Mouse (Mus musculus) kidney, adult 2 months (tissue): ENCODE measurements around the gene Armcx6.

Experiments used
- CTCF ChIP-seq: fragments of 200-500 bp; conservative IDR thresholded peaks from 2 replicates; pipeline ENCODE4 v1.5.1; 2011; ENCODE audit warnings: low read depth, mild to moderate bottlenecking, control low read depth, low read length, moderate library complexity, mixed read lengths; ENCODE audit not compliant: insufficient read depth, insufficient read length
- POLR2A ChIP-seq: fragments of 200-500 bp; IDR thresholded peaks from one replicate; pipeline ENCODE4 v1.6.1; 2011; ENCODE audit warnings: low read depth, low read length, control low read depth

DNA sequence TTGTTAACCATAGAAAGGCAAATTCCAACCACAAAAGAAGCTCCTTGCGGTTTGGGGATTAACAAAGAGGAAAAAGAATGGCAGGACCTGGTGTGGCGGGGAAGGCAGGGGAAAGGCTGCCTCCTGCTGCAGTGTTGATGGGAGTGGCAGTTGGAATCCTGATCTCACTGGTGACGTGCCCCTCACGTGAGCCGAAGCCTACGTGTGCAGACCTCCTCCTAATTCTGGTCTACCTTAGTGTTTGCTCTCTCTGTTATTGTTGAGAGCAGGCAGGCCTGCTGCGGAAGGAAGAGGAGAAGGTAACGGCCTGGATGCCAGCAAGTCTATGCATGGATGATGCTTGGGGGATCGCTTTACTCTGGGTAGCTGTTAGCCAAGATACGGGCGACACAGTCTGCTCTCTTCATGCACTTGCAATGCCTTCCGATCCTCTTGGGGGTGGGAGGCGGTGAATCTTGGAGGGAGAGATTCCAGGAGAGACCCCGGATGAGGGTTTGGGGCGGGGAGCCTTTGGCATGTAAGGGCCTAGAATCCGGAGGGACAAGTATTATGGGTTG lies 33.4 kb downstream of the Armcx6 start, which contains the start of gene Armcx1:
- TF ChIP-seq CTCF (no peak), POLR2A (no peak)
